In genomic region chr14:20746935-20747334, GRCm38 (mm10) we compare ENCODE assay signal across 15 mouse cellular contexts. TPM values are rescaled to one million over a fixed set of nuclear protein-coding genes. Genes with fewer than 3 reads are reported as not detected.
DNase-seq lines count a peak whose midpoint lies in the region; ATAC-seq and TF ChIP-seq lines count a peak whose summit lies in the region.
"Had no signal": no experiment of that assay in that cellular context is flagged by ENCODE, and none has a peak within 500 bp of the region (broad histone marks: within the 10 kb centered on the region; RNA-seq: fewer than 3 reads in every experiment).

No protein-coding gene starts in this region.

- intact Hi-C loops in heart, postnatal 14 days (cut with DNase I), result no loop called here

- no peak overlapping the region for H3K4me3 ChIP-seq in heart, embryonic 13.5 days
- H3K4me3 ChIP-seq in liver, postnatal 0 days (ENCODE audit: low read depth, low read length), result no peak overlapping the region
- no peak overlapping the region for H3K4me3 ChIP-seq in E14TG2a.4 (replicated peaks; ENCODE audit: low read length)
- H3K4me3 ChIP-seq in cortical plate, adult 2 months (ENCODE audit: insufficient read depth, low read length), result no peak overlapping the region
- H3K4me3 ChIP-seq: midbrain, embryonic 12.5 days; myocyte had no signal

- TF ChIP-seq CTCF in liver, postnatal 0 days (IDR thresholded peaks at IDR 0.05; ENCODE audit: low read depth), result peak; percentile 37
- peak; percentile 20; the same call in 1 of the 2 replicates for TF ChIP-seq CTCF in E14TG2a.4 (conservative IDR thresholded peaks at IDR 0.05; ENCODE audit: low read length)
- TF ChIP-seq CTCF in cortical plate, adult 2 months (IDR thresholded peaks at IDR 0.05; ENCODE audit: extremely low read depth, insufficient read depth, low read length), result peak; percentile 41; the same call in 1 of the 2 replicates

- WGBS in heart, embryonic 13.5 days, result 76% methylated on average over 3 of the region's 3 CpGs
- WGBS in liver, postnatal 0 days (ENCODE audit: insufficient replicate concordance), result 74% methylated on average over 3 of the region's 3 CpGs

- no peak for ATAC-seq in heart, embryonic 13.5 days (ENCODE audit: extremely low read depth, insufficient number of reproducible peaks, low FRiP score, low TSS enrichment)
- ATAC-seq in liver, postnatal 0 days, result no peak

- no peak for TF ChIP-seq POLR2A in cortical plate, adult 2 months (IDR thresholded peaks at IDR 0.05; ENCODE audit: extremely low read depth, insufficient read depth, low read length)

- no peak for TF ChIP-seq EP300 in liver, postnatal 0 days (IDR thresholded peaks at IDR 0.05; ENCODE audit: low read depth)

- no peaks in the 10 kb centered on the region for H3K9me3 ChIP-seq in heart, embryonic 13.5 days
- H3K9me3 ChIP-seq in liver, postnatal 0 days (ENCODE audit: low read length), result no peaks in the 10 kb centered on the region
- no peaks in the 10 kb centered on the region for H3K9me3 ChIP-seq in E14TG2a.4 (ENCODE audit: low read length)
- H3K9me3 ChIP-seq: midbrain, embryonic 12.5 days had no signal

- peak overlapping the region; percentile 40; the same call in 1 of the 2 replicates for H3K9ac ChIP-seq in heart, embryonic 13.5 days
- no peak overlapping the region for H3K9ac ChIP-seq in liver, postnatal 0 days (replicated peaks)
- H3K9ac ChIP-seq: midbrain, embryonic 12.5 days had no signal

- no peak overlapping the region for H3K27ac ChIP-seq in heart, embryonic 13.5 days (replicated peaks)
- H3K27ac ChIP-seq in liver, postnatal 0 days (ENCODE audit: low read depth), result no peak overlapping the region
- H3K27ac ChIP-seq in cortical plate, adult 2 months (ENCODE audit: insufficient read depth, low read length), result no peak overlapping the region
- H3K27ac ChIP-seq: macrophage; midbrain, embryonic 12.5 days had no signal

- DNase-seq in heart, postnatal 14 days, result no peak
- DNase-seq in liver, postnatal 0 days, result no peak
- DNase-seq in liver, result no peak
- DNase-seq in layer of hippocampus, adult 18-20 months (ENCODE audit: low spot score in 2 of 2), result no peak
- DNase-seq: adrenal gland, postnatal 14 days; cerebellum, adult 9-10 months; gastrocnemius, postnatal 36 days; kidney, postnatal 14 days; layer of hippocampus, adult 9-11 months had no signal

- no peaks in the 10 kb centered on the region for H3K27me3 ChIP-seq in heart, embryonic 13.5 days (replicated peaks)
- H3K27me3 ChIP-seq in liver, postnatal 0 days (ENCODE audit: insufficient read depth, low read length), result no peaks in the 10 kb centered on the region
- no peaks in the 10 kb centered on the region for H3K27me3 ChIP-seq in E14TG2a.4 (ENCODE audit: insufficient read depth, low read length)
- H3K27me3 ChIP-seq: midbrain, embryonic 12.5 days had no signal

- no peak overlapping the region for H3K4me2 ChIP-seq in heart, embryonic 13.5 days
- no peak overlapping the region for H3K4me2 ChIP-seq in liver, postnatal 0 days (ENCODE audit: low read depth, low read length)
- H3K4me2 ChIP-seq: midbrain, embryonic 12.5 days had no signal

- peaks cover 55% of the 10 kb centered on the region for H3K36me3 ChIP-seq in heart, embryonic 13.5 days
- H3K36me3 ChIP-seq in liver, postnatal 0 days (replicated peaks; ENCODE audit: insufficient read depth, low read length), result peaks cover 24% of the 10 kb centered on the region
- H3K36me3 ChIP-seq in E14TG2a.4 (ENCODE audit: insufficient read depth, low read length), result peaks cover 55% of the 10 kb centered on the region

- H3K4me1 ChIP-seq in heart, embryonic 13.5 days, result peaks cover 36% of the 10 kb centered on the region
- H3K4me1 ChIP-seq in liver, postnatal 0 days (ENCODE audit: insufficient read depth), result no peaks in the 10 kb centered on the region
- peaks cover 8% of the 10 kb centered on the region for H3K4me1 ChIP-seq in E14TG2a.4 (replicated peaks; ENCODE audit: low read depth, low read length)
- H3K4me1 ChIP-seq in cortical plate, adult 2 months (ENCODE audit: control insufficient read depth, insufficient read depth, low read length), result peaks cover 5% of the 10 kb centered on the region
- H3K4me1 ChIP-seq: midbrain, embryonic 12.5 days had no signal

RNA-seq across cellular contexts. Expression of gene Ndst2, which starts 12.6 kb away (rescaled TPM):
- polyA plus RNA-seq in heart, embryonic 13.5 days (2015; fragmentation: Nextera tagmentation; extraction: Ambion mirVana), result 13.8 and 14.9 TPM in 2 replicates
- 10 to 100 TPM; 13.6 to 15.4 TPM for total RNA-seq in heart, postnatal 14 days (2021)
- 11.7 and 12.6 TPM in 2 replicates for polyA plus RNA-seq in liver, postnatal 0 days (2015; fragmentation: Nextera tagmentation; extraction: Ambion mirVana)
- 22.9 and 26.7 TPM in 2 replicates for polyA plus RNA-seq in cortical plate, adult 2 months (2012; rRNA removed)
- 10 to 100 TPM; 14.9 to 17.6 TPM for total RNA-seq in layer of hippocampus, adult 18-20 months (2021)

RNA-seq across cellular contexts. Expression of gene Zswim8, which starts 39.6 kb away (rescaled TPM):
- 23.0 and 23.4 TPM in 2 replicates for polyA plus RNA-seq in heart, embryonic 13.5 days (2015; fragmentation: Nextera tagmentation; extraction: Ambion mirVana)
- 10 to 100 TPM; 56.1 to 63.3 TPM for total RNA-seq in heart, postnatal 14 days (2021)
- polyA plus RNA-seq in liver, postnatal 0 days (2015; fragmentation: Nextera tagmentation; extraction: Ambion mirVana), result 5.3 and 6.4 TPM in 2 replicates
- polyA plus RNA-seq in cortical plate, adult 2 months (2012; rRNA removed), result 174 and 185 TPM in 2 replicates
- total RNA-seq in layer of hippocampus, adult 18-20 months (2021), result 100 to 1,000 TPM; 165 to 186 TPM

RNA-seq across cellular contexts. Expression of gene Chchd1, which starts 44.1 kb away (rescaled TPM):
- 199 and 200 TPM in 2 replicates for polyA plus RNA-seq in heart, embryonic 13.5 days (2015; fragmentation: Nextera tagmentation; extraction: Ambion mirVana)
- 100 to 1,000 TPM in 1 of 2 experiments, 10 to 100 TPM in 1; 87.4 to 104 TPM for total RNA-seq in heart, postnatal 14 days (2021)
- 88.5 and 91.7 TPM in 2 replicates for polyA plus RNA-seq in liver, postnatal 0 days (2015; fragmentation: Nextera tagmentation; extraction: Ambion mirVana)
- 84.9 and 85.9 TPM in 2 replicates for polyA plus RNA-seq in cortical plate, adult 2 months (2012; rRNA removed)
- total RNA-seq in layer of hippocampus, adult 18-20 months (2021), result 10 to 100 TPM; 53.1 to 53.3 TPM

RNA-seq across cellular contexts. Expression of gene Camk2g, which starts 47.0 kb away (rescaled TPM):
- polyA plus RNA-seq in heart, embryonic 13.5 days (2015; fragmentation: Nextera tagmentation; extraction: Ambion mirVana), result 55.0 and 60.2 TPM in 2 replicates
- total RNA-seq in heart, postnatal 14 days (2021), result 10 to 100 TPM; 40.8 to 42.3 TPM
- 6.6 and 7.2 TPM in 2 replicates for polyA plus RNA-seq in liver, postnatal 0 days (2015; fragmentation: Nextera tagmentation; extraction: Ambion mirVana)
- 287 and 303 TPM in 2 replicates for polyA plus RNA-seq in cortical plate, adult 2 months (2012; rRNA removed)
- 100 to 1,000 TPM; 225 to 233 TPM for total RNA-seq in layer of hippocampus, adult 18-20 months (2021)

RNA-seq across cellular contexts. Expression of gene Fut11, which starts 52.2 kb away (rescaled TPM):
- 15.3 and 17.4 TPM in 2 replicates for polyA plus RNA-seq in heart, embryonic 13.5 days (2015; fragmentation: Nextera tagmentation; extraction: Ambion mirVana)
- 10 to 100 TPM in 1 of 2 experiments, 1 to 10 TPM in 1; 8.9 to 10.1 TPM for total RNA-seq in heart, postnatal 14 days (2021)
- 4.4 and 5.1 TPM in 2 replicates for polyA plus RNA-seq in liver, postnatal 0 days (2015; fragmentation: Nextera tagmentation; extraction: Ambion mirVana)
- 14.9 and 16.3 TPM in 2 replicates for polyA plus RNA-seq in cortical plate, adult 2 months (2012; rRNA removed)
- total RNA-seq in layer of hippocampus, adult 18-20 months (2021), result 10 to 100 TPM; 14.5 to 14.7 TPM
